Mouse (Mus musculus) spleen, adult 2 months (tissue): ENCODE measurements around the gene Cxcl16.

Experiments used
- CTCF ChIP-seq: fragments of 200-500 bp; IDR thresholded peaks from 2 replicates; pipeline ENCODE4 v1.5.1; 2011; ENCODE audit warnings: mild to moderate bottlenecking, inconsistent platforms; ENCODE audit not compliant: insufficient read depth, insufficient read length, insufficient replicate concordance; ENCODE audit errors: extremely low read depth
- POLR2A ChIP-seq: fragments of 200-500 bp; IDR thresholded peaks from 2 replicates; pipeline ENCODE4 v1.6.1; 2011; ENCODE audit warnings: low read depth, low read length, inconsistent platforms

- TF ChIP-seq CTCF (no peak), POLR2A (no peak)
Observed at GRCm38 (mm10) chr11:70438728-70439374, 20.9 kb downstream of the Cxcl16 start.
